Mouse (Mus musculus) adrenal gland, adult 18-20 months (tissue): ENCODE measurements around the gene Gemin6. TPM values are rescaled to one million over a fixed set of nuclear protein-coding genes. Genes with fewer than 3 reads are reported as not detected.
"Not testable (repeated sequence)": the region's sequence is repeated elsewhere in the genome, so short reads cannot be mapped to it uniquely, and the experiment has no call there.

Experiments used
- DNase-seq, 2 experiments: peaks; one replicate each; pipeline ENCODE4 v3.0.0; 2021 to 2022; ENCODE audit warnings: low spot score in 2 of 2
- long read RNA-seq, 2 experiments: library from polyadenylated mRNA; stranded (forward); transcript quantifications; one replicate each; pipeline ENCODE4 v2.0.0; 2021
- total RNA-seq, 2 experiments: library from RNA; stranded (reverse); gene quantifications; 1 replicate in 1 of 2; 2 replicates in 1 of 2; pipeline ENCODE4 v1.2.3; 2021

Gemin6 gene
- 1 to 10 TPM; 6.5 to 7.0 TPM for total RNA-seq
- long read RNA-seq, experiment 1, partial matches to known transcripts, result 0 of 3 reads
- long read RNA-seq, experiment 1, other reads (novel, unspliced or antisense), result 1 of 3 reads
- long read RNA-seq, experiment 2, partial matches to known transcripts, result 0 of 10 reads
- long read RNA-seq, experiment 2, other reads (novel, unspliced or antisense), result 6 of 10 reads

DNA sequence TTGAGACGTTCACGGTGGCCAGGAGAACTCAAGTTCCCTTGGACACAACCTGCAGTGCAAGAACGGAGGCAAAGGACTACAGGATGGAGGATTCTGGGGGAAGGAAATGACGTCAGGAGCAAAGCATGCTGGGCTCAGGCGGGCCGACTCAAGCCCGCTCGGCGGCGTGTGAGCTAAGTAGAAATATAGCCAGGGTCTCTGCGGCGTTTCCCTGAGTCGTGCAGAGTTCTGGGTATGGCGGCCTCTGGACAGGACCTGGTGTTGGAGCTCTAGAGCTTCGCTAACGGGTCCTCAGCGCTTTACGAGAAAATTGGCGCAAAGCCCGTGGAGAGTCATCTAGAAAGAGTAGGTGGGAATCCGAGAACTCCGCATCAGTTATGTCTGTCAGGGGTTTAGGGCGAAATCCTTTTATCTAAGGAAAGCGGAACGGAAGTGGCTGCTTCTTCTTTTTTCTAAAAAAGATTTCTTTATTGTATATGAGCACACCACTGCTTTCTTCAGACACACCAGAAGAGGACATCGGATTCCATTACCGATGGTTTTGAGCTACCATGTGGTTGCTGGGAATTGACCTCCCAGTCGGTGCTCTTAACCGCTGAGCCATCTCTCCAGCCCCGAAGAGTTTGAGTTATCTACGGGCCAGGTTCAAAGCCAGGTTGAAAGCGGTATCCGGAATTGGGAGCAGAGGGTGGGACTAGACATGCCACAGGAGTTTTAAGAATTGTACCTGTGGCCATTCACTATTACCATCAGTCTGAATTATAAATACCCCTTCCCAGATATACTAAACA lies at the start of gene Gemin6:
Gene Gemin6, plus strand, starts transcription at position 116 of the 791 bp plus-strand sequence.
- peak; percentile 71 to 75 for DNase-seq

DNA sequence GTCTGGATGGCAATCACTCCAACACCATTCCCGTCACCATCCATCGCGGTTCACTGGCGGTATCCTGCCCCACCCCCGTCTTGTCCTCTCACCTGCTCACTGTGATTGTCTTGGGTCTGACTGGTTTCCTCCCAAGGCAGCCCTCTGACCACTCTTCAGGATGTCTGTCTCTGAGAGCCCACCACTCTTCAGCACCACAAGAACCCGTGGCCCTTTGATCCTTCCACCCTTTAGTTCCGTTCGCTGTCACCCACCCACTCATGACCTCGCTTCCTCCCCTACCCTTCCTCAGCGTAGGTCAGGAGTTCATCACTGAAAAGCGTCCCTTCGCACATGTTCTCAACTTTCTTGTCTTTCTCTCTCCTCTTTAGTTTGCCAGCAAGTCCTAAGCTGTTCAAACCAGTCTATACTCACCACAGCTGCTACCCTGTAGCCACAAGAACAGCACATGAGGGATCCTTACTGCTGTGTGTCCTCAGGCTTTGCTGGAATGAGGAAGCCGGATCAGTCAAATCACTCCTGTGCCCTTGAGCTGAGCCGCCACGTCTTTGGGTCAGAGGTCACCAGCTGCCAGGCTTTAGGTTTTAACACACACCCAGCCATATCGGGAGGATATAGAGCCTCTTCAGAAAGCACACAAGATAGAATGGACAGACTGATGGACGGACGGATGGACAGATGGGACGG lies 49.4 kb upstream of the Gemin6 start:
- no peak for DNase-seq

DNA sequence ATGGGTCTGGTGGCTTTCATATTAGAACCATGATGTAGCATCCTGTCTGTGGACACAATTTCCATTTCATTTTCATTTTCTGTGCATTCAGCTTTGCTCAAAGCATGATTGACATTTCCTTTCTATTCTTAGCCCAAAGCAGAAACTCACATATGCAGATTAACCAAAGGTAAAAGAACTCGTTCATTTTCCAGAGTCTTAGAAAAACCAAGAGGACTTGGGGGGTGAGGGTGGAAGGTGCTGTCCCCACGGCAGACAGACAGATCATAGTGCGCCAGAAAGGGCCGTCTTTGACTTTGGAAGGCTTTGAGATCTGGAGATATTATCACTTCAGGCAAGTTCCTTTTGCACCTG lies 48.9 kb upstream of the Gemin6 start:
- DNase-seq, result no peak

DNA sequence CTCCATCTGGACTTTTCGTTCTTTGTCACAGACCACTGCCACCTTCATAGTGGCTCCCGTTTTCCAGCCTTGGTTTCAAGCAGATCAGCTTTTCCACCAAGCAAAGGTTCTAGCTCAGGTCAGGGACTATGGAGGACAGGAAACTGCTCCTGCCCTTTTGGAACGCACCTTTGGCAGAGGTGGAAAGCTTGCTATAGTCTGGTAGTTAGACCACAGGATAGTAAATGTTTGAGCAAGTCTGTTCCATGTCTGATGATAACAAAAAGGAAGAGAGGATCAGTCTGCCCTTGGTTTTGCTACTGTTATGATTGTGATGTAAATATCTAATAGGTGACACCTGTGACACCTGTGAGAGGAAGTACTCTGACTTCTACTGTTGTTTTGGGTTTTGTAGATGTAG lies 48.3 kb upstream of the Gemin6 start:
- DNase-seq, result no peak

DNA sequence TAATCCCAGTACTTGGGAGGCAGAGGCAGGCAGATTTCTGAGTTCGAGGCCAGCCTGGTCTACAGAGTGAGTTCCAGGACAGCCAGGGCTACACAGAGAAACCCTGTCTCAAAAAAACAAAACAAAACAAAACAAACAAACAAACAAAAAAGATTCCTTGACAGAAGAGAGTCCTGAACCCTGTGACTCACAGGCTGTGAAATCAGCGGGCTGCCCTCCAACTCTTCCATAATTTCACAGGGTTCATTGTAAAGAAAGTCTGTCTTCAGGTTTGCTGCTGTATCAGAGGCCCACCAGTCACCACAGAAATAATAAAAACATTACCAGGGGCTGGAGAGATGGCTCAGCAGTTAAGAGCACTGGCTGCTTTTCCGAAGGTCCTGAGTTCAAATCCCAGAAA lies 45.4 kb upstream of the Gemin6 start:
- DNase-seq, result not testable (repeated sequence)

DNA sequence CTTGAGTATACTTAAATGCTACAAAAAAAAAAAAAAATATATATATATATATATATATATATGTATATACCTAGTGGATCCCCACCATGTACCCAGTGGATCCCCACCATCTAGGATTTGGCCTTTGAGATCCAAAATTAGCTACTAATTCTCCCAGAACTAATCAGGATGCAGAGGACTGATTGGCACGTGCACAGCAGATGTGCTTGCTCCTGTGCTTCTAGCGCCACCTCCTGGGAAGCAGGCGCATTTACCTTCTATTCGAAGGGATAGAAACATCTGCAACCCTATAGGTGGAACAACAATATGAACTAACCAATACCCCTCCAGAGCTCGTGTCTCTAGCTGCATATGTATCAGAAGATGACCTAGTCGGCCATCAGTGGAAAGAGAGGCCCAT lies 44.3 kb upstream of the Gemin6 start:
- peak; percentile 63 to 70 for DNase-seq

DNA sequence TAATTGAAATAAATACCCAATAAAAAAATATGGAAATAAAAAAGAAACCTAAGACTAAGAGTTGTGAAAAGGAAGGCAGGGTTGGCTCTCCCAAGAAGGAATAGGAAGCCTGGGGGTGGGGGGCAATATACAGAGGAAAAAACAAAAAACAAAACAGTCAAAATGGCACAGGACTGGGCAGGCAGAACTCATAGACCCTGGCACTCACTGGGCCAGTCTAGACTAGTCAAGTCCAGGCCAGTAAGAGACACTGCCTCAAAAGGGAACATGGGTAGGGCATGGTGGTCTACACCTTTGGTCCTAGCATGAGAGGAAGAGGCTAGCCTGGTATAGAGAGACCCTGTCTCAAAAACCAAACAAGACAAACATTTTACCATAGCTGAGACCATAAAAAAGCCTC lies 43.8 kb upstream of the Gemin6 start:
- DNase-seq, result no peak

DNA sequence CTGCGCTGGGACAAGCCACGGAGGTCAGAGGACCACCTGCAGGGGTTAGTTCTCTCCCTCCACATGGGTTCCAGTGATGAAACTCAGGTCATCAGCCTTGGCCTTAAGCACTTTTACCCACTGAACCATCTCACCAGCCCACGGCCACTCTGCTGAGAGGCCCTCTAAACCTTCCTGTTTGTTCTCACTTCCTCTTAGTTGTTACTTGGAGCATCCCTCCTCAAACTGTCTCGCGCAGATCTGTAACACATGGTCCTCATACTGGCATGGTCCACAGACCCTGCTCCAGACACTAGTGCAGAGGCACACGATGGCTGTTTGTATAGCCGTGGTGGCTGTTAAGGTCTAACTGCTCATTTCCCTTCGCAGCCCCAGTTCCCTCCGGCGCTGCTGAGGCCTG lies 40.6 kb upstream of the Gemin6 start:
- DNase-seq, result no peak

DNA sequence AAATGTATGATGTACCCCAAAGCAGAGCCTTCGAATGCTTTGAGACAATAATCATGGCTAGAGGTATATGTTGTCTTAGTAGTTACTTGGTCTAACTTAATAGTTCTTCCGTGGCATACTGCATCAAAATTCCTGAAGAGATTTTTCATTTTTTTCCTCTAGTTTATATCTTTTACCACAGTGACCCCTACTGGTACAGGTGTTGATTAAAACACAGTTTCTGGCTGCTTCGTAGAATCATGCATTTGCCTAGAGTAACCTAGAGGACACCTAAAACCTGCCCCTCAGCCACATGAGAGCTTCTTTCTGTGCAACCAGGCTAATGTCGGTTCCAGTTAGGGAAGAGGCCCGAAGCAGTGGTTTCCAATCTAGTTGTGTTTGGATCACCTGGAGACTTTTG lies 31.2 kb upstream of the Gemin6 start:
- no peak for DNase-seq

DNA sequence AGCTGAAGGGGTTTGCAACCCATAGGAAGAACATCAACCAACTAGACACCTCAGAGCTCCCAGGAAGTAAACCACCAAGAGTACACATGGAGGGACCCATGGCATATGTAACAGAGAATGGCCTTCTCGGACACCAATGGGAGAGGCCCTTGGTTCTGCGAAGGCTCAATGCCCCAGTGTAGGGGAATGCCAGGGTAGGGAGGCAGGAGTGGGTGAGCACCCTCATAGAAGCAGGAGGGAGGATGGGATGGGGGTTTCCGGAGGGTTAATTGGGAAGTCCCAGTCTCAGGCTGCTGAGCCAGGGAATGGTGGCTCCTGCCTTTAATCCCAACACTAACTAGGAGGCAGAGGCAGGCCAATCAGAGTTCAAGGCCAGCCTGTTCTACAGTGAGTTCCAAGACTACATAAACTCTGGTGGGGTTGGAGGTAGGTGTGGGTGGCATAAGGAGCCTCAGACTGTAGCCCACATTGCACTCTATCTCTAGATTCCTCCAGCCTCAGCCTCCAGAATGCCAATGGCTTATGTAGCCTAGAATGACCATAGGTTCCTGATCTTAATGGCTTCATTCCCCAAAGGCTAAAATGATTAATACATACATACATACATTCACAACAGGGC lies 25.0 kb upstream of the Gemin6 start:
- no peak for DNase-seq

DNA sequence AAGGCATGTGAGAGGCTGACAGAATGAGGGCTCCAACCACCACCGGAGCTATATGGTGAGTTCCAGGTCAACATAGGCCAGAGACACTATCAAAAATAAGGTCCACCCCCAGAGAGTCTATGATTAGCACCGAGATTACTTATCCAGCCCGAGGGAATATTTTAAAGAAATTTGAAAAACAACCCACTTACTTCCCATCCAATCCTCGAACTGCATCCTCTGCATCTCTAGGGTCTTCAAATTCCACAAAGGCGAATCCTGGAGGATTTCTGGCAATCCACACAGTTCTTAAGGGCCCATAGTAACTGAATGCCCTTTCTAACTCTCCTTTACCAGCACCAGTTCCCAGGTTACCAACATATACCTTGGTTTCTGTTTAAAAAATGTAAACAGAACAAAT lies 18.6 kb upstream of the Gemin6 start:
- no peak for DNase-seq

DNA sequence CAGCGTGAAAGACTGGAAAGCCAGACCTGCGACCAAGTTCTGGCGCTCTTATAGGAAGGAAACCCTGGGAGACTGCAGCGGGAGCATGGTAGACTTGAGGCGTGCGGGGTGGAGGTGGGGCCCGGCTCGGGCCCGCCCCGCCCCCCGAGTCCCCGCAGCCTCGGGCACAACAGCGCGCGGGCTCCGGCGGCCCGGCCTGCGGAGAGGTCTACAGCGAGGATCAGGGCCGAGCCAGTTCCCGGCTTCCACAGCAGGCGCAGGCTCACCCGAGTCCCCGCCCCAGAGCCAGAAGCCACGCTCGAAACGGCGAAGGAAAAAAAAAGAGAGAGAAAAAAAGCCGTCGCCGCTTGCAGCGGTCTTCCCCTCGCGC lies 18.0 kb upstream of the Gemin6 start:
- DNase-seq, result peak in 1 of 2 experiments; percentile 53

DNA sequence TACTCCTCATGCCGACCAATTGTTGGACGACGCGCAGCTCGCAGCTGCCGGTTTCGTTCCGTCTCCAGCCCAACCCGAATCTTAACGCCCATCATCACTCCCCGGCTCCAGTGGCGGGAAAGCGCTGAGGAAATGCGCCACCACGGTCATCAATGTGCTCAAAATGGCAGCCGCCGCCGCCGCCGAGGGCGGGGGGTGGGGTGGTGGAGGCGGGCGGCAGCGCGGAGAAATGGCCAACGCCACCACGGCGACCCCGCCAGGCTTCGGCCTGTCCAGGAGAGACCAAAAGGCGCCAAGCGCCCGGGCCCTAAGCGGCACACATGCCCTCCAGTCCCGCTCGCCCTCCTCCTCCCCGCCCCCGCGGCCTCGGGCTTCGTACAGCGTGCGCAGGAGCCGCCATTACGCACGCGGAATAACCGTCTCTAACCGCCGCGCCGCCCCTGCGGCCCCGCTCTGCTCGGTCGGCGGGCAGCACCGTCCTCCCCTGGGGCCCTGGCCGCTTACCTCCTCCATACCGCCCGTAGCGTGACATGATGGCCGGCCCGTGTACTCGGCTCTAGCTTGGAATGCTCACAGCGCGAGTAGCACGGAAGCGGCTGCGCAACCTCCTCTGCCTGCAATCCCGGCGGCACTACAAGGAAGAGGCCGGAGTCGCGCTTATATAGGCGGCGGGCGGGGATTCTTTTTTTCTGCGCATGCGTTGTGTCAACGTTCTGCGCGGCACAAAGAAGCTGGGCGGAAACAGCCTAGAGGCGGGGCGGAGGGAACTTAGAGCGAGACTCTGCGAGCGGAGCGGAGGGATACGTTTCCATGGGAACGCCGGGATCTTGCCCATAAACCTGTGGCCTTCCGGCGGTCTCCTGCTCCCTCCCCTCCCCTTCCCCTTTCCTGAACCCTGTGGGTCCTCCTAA lies 17.3 kb upstream of the Gemin6 start, which contains the start of the genes Srsf7 and Ttc39d:
Gene Srsf7, minus strand, starts transcription at position 637 of the 911 bp plus-strand sequence.
Gene Ttc39d, plus strand, starts transcription at position 790 of the 911 bp plus-strand sequence.
- peak; percentile 99 to 100 for DNase-seq

DNA sequence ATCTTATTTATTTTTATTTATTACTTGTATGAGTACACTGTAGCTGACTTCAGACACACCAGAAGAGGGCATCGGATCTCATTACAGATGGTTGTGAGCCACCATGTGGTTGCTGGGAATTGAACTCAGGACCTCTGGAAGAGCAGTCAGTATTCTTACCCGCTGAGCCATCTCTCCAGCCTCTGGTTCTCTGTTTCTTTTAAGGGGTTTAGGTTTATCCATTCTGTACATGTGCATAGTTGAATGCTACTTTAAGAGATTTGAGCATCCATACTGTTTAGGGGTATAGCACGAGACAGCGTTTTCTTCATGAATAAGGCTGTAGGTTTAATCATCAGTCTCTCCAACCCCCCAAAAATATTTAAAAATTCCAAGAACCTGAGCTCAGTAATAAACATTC lies 10.2 kb upstream of the Gemin6 start:
- not testable (repeated sequence) for DNase-seq

DNA sequence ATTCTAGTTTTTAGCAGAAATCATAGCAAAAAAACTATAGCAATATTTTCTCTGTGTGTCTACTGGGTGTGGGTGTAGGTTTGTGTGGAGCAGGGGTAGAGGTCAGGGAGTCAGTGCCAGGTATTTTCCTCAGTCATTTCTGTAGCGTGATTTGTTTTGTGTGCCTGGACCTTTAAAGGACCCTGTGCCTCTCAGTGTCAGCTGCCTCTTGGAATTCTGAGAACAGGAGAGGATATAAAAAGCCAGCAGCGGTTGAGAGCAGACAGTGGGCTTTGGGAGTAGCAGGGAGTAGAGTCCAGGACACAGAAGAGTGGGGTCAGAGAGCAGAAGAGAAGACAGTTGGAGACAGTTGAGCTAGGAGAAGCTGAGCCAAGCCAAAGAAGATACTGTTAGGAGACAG lies 4.1 kb upstream of the Gemin6 start:
- DNase-seq, result no peak

DNA sequence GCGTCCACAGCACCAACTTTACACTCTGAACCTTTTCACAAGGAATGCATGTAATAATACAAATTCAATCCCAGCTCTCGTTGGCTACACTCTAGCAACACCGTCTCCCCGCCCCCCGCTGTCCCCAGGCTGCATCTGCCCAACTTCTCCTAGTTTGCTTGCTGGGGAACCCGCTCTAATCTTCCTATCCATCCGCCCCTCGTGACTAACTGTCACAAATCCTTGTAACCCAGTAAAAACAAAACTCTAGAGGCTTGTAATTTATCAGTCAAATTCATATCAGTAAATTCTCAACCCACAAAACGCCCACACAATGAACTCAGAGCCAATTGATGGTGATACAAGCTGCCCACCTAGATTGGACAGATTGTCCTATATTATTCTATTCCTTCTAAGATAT lies 3.0 kb upstream of the Gemin6 start:
- no peak for DNase-seq

DNA sequence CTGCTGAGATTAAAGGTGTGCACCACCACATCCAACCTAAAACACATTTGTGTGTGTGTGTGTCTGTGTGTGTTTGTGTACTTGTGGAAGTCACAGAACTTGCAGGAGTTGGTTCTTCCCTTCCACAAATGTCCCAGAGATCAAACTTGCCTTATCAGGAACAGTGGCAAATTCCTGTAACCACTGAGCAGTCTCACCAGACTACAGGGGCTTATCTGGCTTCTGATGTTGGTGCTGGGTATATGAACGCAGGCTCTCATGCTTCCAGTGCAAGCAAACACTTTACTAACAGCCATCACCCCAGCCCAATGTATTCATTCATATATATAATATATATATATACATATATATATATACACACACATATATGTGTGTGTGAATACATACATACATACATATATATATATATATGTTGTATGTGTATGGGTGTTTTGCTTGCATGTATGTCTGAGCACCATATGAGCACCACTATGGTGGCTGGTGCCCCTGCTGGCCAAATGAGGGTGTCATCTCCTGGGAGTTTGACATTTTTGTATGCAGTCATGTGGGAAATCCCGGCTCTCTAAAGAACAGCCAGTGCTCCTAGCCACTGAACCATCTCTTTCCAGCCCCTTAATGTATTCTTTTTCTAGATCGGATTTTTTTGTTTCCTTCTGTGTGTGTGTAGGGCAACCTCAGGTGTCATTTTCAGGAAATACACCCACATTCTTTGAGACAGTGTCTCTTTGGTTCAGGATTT lies 2.2 kb upstream of the Gemin6 start:
- no peak for DNase-seq

DNA sequence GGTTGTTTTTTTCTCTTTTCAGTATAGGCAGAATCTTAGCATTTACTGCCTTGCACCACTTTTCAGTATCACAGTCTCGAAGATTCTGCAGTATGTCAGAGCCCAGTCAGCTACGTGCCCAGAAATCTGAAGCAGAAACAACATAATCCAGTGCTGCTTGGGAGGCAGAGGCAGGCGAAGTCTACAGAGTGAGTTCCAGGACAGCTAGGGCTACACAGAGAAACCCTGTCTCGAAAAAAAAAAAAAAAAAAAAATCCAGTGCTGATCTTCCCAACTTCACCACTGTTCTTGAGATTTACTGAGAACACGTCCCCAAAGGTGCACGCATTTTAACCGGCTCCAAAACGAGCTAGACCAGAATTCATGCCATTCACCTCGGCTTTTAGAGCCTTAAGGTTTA lies 412 bp upstream of the Gemin6 start:
- no peak for DNase-seq

DNA sequence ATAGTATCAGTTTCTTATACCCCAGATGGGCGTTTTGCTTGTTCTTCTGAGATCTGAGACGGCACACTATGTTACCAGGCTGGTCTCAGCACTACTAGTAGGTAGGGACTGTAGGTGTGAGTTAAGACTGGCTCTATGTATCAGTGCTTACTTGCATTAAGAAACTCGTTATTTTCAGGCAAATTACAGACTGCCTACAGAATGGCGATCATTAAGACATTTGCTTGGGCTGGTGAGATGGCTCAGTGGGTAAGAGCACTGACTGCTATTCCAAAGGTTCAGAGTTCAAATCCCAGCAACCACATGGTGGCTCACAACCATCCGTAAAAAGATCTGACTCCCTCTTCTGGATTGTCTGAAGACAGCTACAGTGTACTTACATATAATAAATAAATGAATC lies 901 bp downstream of the Gemin6 start:
- DNase-seq, result not testable (repeated sequence)

DNA sequence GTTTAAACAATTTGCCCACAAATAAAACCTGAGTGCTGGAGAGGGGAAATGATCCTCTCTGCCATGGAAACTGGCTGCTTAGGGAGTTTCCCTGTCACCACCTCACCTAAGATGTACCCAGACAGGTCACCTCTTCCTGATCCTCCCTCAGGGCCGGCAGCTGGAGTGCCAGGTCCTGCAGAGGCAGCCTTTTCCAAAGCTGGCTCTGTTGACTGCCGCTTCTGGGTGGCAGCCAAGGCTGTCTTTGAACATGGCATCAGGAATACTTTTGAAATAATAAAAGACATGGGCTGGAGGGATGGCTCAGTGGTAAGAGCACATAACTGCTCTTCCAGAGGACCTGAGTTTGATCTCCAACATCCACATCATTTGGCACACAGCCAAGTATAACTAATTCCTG lies 5.2 kb downstream of the Gemin6 start:
- DNase-seq, result no peak
